Mouse (Mus musculus): ENCODE measurements at regions not wholly inside any gene's neighbourhood (a gene's known extent, or its start where the extent isn't known, plus 50 kb on each side); places are given as distances from the start of the nearest gene placed in this dataset.
"Not testable (repeated sequence)": the region's sequence is repeated elsewhere in the genome, so short reads cannot be mapped to it uniquely, and the experiment has no call there.

GRCm38 (mm10) chr4:89753484-89753883 lies 74.2 kb downstream of the Dmrta1 start:
- no peak overlapping the region for H3K4me2 ChIP-seq
- WGBS, result 87% methylated on average over 1 of the region's 1 CpGs
- H3K9me3 ChIP-seq, result no peaks in the 10 kb centered on the region
- no peak overlapping the region for H3K4me3 ChIP-seq
- no peaks in the 10 kb centered on the region for H3K36me3 ChIP-seq
- no peak for ATAC-seq (ENCODE audit: insufficient number of reproducible peaks, insufficient read depth, low FRiP score, low TSS enrichment, low read depth)
- H3K27ac ChIP-seq, result no peak overlapping the region
- H3K27me3 ChIP-seq, result no peaks in the 10 kb centered on the region
- no peak overlapping the region for H3K9ac ChIP-seq
- H3K4me1 ChIP-seq, result no peaks in the 10 kb centered on the region

- Histone ChIP-seq H3K27me3 (no peaks in the 10 kb centered on the region), H3K4me3 (no peak overlapping the region), H3K4me2 (no peak overlapping the region), H3K9ac (no peak overlapping the region), H3K36me3 (no peaks in the 10 kb centered on the region), H3K9me3 (no peaks in the 10 kb centered on the region), H3K27ac (no peak overlapping the region), H3K4me1 (no peaks in the 10 kb centered on the region)
- no peak for ATAC-seq (ENCODE audit: insufficient number of reproducible peaks, insufficient read depth, low FRiP score, low TSS enrichment, low read depth)
- 68% methylated on average over 10 of the region's 10 CpGs for WGBS
Measured at GRCm38 (mm10) chr4:89776269-89776668, 97.0 kb downstream of the Dmrta1 start.

- no peaks in the 10 kb centered on the region for H3K4me1 ChIP-seq
- ATAC-seq (ENCODE audit: insufficient number of reproducible peaks, insufficient read depth, low FRiP score, low TSS enrichment, low read depth), result no peak
- 81% methylated on average over 1 of the region's 1 CpGs for WGBS
- no peak overlapping the region for H3K27ac ChIP-seq
- no peaks in the 10 kb centered on the region for H3K27me3 ChIP-seq
- no peak overlapping the region for H3K9ac ChIP-seq
- H3K4me3 ChIP-seq, result no peak overlapping the region
- H3K9me3 ChIP-seq, result no peaks in the 10 kb centered on the region
- no peaks in the 10 kb centered on the region for H3K36me3 ChIP-seq
- no peak overlapping the region for H3K4me2 ChIP-seq
Measured at GRCm38 (mm10) chr4:89781487-89781886, 102.3 kb downstream of the Dmrta1 start.

- Histone ChIP-seq H3K4me2 (no peak overlapping the region), H3K27ac (no peak overlapping the region), H3K9me3 (no peaks in the 10 kb centered on the region), H3K36me3 (no peaks in the 10 kb centered on the region), H3K4me1 (no peaks in the 10 kb centered on the region), H3K27me3 (no peaks in the 10 kb centered on the region), H3K4me3 (no peak overlapping the region), H3K9ac (no peak overlapping the region)
- ATAC-seq (ENCODE audit: insufficient number of reproducible peaks, insufficient read depth, low FRiP score, low TSS enrichment, low read depth), result no peak
- WGBS, result 89% methylated on average over 7 of the region's 7 CpGs
Measured at GRCm38 (mm10) chr4:89816823-89817222, 137.6 kb downstream of the Dmrta1 start.

- Histone ChIP-seq H3K27ac (no peak overlapping the region), H3K4me2 (no peak overlapping the region), H3K27me3 (no peaks in the 10 kb centered on the region), H3K4me1 (no peaks in the 10 kb centered on the region), H3K9ac (no peak overlapping the region), H3K4me3 (no peak overlapping the region), H3K36me3 (no peaks in the 10 kb centered on the region), H3K9me3 (no peaks in the 10 kb centered on the region)
- ATAC-seq (ENCODE audit: insufficient number of reproducible peaks, insufficient read depth, low FRiP score, low TSS enrichment, low read depth), result no peak
- 73% methylated on average over 6 of the region's 6 CpGs for WGBS
Measured at GRCm38 (mm10) chr4:89834552-89835206, 155.4 kb downstream of the Dmrta1 start.

- H3K4me1 ChIP-seq; ATAC-seq (ENCODE audit: insufficient number of reproducible peaks, insufficient read depth, low FRiP score, low TSS enrichment, low read depth); H3K27ac ChIP-seq; H3K9me3 ChIP-seq; H3K9ac ChIP-seq; H3K36me3 ChIP-seq; H3K27me3 ChIP-seq: not testable (repeated sequence)
- peak overlapping the region; percentile 13; the same call in 1 of the 2 replicates for H3K4me3 ChIP-seq
- 26% methylated on average over 10 of the region's 15 CpGs for WGBS
- H3K4me2 ChIP-seq, result peak overlapping the region; percentile 30
Measured at GRCm38 (mm10) chr4:89875375-89876055, 196.3 kb downstream of the Dmrta1 start.

- H3K27me3 ChIP-seq; H3K27ac ChIP-seq; H3K4me1 ChIP-seq; H3K9ac ChIP-seq; ATAC-seq (ENCODE audit: insufficient number of reproducible peaks, insufficient read depth, low FRiP score, low TSS enrichment, low read depth); H3K36me3 ChIP-seq; H3K9me3 ChIP-seq: not testable (repeated sequence)
- H3K4me2 ChIP-seq, result peak overlapping the region; percentile 58
- 16% methylated on average over 10 of the region's 14 CpGs for WGBS
- H3K4me3 ChIP-seq, result peak overlapping the region; percentile 39
Measured at GRCm38 (mm10) chr4:89876131-89876530, 196.9 kb downstream of the Dmrta1 start.

- Histone ChIP-seq H3K4me1 (no peaks in the 10 kb centered on the region), H3K9ac (no peak overlapping the region), H3K4me2 (no peak overlapping the region), H3K27me3 (no peaks in the 10 kb centered on the region), H3K9me3 (no peaks in the 10 kb centered on the region), H3K36me3 (no peaks in the 10 kb centered on the region), H3K27ac (no peak overlapping the region), H3K4me3 (no peak overlapping the region)
- ATAC-seq (ENCODE audit: insufficient number of reproducible peaks, insufficient read depth, low FRiP score, low TSS enrichment, low read depth), result no peak
- WGBS, result 50% methylated on average over 3 of the region's 3 CpGs
Measured at GRCm38 (mm10) chr4:89881083-89881482, 201.8 kb downstream of the Dmrta1 start.

GRCm38 (mm10) chr4:89909622-89910021 lies 230.4 kb downstream of the Dmrta1 start:
- H3K4me1 ChIP-seq, result no peaks in the 10 kb centered on the region
- no peaks in the 10 kb centered on the region for H3K9me3 ChIP-seq
- H3K36me3 ChIP-seq, result no peaks in the 10 kb centered on the region
- H3K27ac ChIP-seq, result no peak overlapping the region
- no peak overlapping the region for H3K4me3 ChIP-seq
- no peak overlapping the region for H3K9ac ChIP-seq
- no peak for ATAC-seq (ENCODE audit: insufficient number of reproducible peaks, insufficient read depth, low FRiP score, low TSS enrichment, low read depth)
- no peaks in the 10 kb centered on the region for H3K27me3 ChIP-seq
- no peak overlapping the region for H3K4me2 ChIP-seq

GRCm38 (mm10) chr4:89937673-89938072 lies 258.4 kb downstream of the Dmrta1 start:
- no peak overlapping the region for H3K9ac ChIP-seq
- H3K4me1 ChIP-seq, result no peaks in the 10 kb centered on the region
- no peak overlapping the region for H3K4me2 ChIP-seq
- ATAC-seq (ENCODE audit: insufficient number of reproducible peaks, insufficient read depth, low FRiP score, low TSS enrichment, low read depth), result no peak
- no peaks in the 10 kb centered on the region for H3K27me3 ChIP-seq
- WGBS, result 70% methylated on average over 1 of the region's 1 CpGs
- no peak overlapping the region for H3K4me3 ChIP-seq
- no peak overlapping the region for H3K27ac ChIP-seq
- no peaks in the 10 kb centered on the region for H3K9me3 ChIP-seq
- H3K36me3 ChIP-seq, result no peaks in the 10 kb centered on the region

- no peaks in the 10 kb centered on the region for H3K36me3 ChIP-seq
- H3K9ac ChIP-seq, result no peak overlapping the region
- H3K9me3 ChIP-seq, result no peaks in the 10 kb centered on the region
- ATAC-seq (ENCODE audit: insufficient number of reproducible peaks, insufficient read depth, low FRiP score, low TSS enrichment, low read depth), result no peak
- no peak overlapping the region for H3K27ac ChIP-seq
- H3K4me2 ChIP-seq, result no peak overlapping the region
- H3K4me1 ChIP-seq, result no peaks in the 10 kb centered on the region
- WGBS, result 81% methylated on average over 4 of the region's 4 CpGs
- H3K4me3 ChIP-seq, result no peak overlapping the region
- H3K27me3 ChIP-seq, result no peaks in the 10 kb centered on the region
Measured at GRCm38 (mm10) chr4:89941308-89941707, 262.1 kb downstream of the Dmrta1 start.

GRCm38 (mm10) chr4:89976146-89976545 lies 242.5 kb upstream of the Zfp352 start:
- no peak for ATAC-seq (ENCODE audit: insufficient number of reproducible peaks, insufficient read depth, low FRiP score, low TSS enrichment, low read depth)
- Histone ChIP-seq H3K9ac (no peak overlapping the region), H3K27ac (no peak overlapping the region), H3K27me3 (no peaks in the 10 kb centered on the region), H3K9me3 (no peaks in the 10 kb centered on the region), H3K4me2 (no peak overlapping the region), H3K4me3 (no peak overlapping the region), H3K4me1 (no peaks in the 10 kb centered on the region), H3K36me3 (no peaks in the 10 kb centered on the region)
- 81% methylated on average over 3 of the region's 3 CpGs for WGBS
